Mouse (Mus musculus) fat pad, adult 2 months (tissue): ENCODE results near the gene Papln.

ENCODE experiments used
- DNase-seq: peaks from one replicate; pipeline ENCODE4 v3.0.0-alpha.2; 2011; ENCODE audit warnings: low read depth, low spot score; ENCODE audit errors: extremely low read depth

Gene Papln

DNA sequence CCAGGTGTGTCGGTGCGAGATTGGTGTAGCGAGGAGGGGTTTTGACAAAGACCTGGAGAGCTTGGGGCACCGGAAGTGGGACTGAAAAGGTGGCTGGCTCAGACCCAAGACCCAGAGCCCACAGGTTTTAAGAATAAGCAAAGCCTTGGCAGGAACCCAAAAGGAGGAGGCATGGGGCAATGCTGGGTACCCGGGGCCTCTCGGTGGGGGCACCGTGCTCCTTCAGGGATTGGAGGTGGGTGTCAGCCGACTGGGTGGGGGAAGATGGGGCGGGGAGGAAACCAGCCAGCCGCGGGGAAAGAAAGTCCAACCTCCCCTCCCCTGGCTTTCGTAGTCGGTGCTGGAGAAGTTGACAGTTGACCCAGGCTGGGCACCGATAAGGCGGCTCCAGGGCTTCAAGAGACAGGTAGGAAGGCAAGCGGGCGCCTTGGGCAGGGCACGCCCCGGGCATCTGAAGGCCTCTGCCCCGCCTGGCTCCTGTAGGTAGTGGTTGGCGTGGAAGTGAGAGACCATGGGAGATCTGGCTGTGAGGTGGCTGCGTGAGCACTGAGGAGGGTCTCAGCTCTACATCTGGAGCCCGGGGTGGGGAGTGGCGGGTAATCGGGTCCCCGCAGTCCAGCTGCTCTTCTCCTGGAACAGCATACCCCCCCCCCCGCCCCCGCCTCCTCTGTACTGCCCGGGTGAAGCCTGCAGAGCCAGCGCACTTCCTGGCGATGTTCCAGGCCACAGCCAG is at the start of gene Papln:
TSS of gene Papln (plus strand) at position 324 of the 733 bp plus-strand sequence.
- no peak for DNase-seq

DNA sequence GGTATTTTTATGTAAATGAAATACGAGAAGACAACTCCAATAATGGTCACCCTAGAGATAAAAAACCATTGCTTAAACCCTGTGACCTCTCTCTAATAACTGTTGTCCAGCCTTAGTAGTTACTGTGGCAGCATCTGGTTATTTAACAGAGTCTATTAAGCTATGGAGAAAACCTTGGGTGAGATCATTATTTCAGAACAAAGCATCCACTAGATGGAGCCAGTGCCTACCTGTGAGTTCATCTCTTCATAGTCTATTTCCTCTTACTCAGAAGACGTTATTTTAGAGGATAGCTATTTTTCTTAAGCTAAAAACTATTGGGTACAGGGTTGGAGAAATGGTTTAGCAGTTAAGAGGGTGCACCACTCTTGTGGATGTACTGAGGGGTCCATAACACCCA is 49.7 kb upstream of the Papln start:
- no peak for DNase-seq

DNA sequence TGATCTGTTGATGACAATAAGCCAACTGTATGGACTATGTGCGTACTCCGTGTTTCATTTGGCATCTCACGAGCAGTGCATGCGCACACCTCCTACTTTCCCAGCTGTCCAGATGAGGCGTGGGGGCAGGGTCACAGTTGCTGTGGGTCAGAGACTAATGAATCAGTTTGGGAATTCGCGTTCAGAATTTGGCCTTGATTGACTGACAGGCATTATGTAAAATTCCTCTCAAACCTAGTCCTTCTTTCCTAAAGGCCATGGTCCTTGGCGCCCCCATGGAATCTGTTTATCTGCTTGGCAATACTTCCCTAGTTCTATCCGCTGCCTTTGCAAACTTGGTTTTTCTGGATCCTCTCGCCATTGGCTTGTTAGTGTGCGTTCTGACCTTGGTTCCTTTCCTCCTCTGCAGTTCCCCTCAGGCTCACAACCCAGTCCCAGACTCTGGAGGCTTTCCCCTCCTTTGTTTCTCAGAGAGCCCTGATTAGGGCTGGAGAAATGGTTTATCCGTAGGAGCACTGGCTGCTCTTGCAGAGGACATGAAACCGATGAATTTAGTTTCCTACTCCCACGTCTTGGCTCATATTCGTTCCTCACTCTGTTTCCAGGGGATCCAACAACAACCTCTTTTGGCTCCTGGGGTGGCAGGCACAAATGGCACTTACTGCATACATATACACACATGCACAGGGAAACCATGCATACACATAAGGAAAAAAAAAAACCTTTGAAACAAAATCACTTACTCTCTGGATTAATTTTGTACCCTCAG is 46.8 kb upstream of the Papln start:
- no peak for DNase-seq

DNA sequence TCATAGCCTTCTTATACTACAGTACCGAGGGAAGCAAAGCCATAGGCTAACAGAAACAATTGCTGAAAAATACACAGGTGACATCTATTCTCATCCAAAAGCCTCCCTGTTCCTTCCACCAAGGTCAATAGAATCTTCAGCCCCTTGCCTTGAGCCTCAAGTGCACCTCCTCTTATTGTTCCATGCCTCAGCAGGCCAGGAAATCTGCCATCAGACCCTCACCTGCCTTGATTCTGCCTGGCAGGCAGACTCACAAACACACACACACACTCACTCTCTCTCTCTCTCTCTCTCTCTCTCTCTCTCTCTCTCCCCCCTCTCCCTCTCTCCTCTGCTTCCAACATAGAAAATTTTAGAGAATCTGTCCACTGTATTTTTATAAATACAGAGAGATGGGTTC is 44.0 kb upstream of the Papln start:
- no peak for DNase-seq

DNA sequence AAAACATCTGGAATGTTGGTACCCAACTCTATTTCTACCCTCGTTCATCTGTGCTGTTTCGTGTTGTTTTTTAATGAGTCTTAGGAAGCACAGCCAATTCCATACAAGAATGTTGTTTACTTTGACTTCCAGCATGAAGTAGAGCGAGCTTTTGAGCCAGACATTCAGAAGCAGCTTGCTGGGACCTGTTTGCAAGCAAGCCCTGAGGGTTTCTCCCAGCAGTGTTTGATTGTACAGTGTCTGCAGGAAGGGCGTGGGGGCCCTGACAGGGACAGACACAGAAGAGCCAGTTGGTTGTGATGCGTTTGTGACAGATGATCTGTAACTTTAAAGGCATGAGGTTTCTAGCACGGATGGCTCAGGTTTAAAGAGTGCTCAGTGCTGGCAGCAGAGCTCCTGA is 42.2 kb upstream of the Papln start:
- peak; percentile 71 for DNase-seq

DNA sequence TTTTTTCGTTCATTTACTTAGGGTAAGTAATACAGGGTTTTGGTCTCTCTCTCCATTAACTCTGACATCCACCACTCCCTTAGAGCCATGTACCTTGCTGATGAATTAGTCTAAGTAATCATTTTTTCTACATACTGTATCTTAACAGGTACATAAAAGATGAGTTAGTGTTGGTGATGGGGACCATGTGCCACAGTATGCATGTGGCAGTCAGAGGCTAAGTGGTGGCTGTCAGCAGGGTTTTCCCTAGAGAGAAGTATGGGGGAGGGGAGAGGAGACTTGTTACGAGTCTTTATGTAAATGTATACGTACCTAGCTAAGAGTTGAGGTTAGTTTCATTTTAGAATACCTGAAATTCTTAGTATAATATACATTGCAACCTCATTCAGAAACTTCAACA is 40.4 kb upstream of the Papln start:
- no peak for DNase-seq

DNA sequence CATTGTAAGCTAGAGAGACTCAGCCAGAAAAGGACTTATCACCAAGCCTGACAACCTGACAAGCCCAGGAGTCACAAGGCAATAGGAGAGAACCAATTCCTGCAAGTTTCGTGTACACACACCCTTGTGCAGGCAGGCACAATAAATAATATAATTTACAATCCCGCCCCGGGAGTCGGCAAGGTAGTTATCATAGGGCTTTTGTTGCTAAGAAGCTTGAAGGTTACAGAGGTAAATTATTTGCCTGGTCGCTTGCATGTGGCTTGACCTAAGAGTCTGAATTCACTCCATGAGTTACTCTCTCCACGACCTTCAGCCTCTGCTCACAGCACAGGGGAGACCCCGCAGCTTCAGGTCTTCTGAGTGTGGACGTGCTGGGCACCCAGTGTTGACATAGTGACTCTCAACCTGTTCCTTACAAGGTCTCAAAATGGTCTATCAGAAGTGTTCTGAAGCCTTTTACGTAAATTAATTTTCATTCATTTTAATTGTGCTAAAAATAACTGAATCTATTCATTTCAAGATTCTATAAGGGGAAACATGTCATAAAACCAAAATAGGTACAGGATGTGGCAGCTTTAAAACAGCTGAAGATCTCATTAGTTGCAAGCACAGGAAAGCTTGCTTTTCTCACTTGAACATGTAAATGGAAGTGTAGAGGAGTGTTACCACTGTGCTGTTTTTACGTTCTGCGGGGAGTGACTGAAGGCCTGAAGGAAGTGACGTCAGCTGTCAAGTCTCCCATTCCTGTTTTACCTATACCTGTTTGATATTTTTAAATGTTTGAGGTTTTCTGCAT is 36.7 kb upstream of the Papln start:
- DNase-seq: no peak

DNA sequence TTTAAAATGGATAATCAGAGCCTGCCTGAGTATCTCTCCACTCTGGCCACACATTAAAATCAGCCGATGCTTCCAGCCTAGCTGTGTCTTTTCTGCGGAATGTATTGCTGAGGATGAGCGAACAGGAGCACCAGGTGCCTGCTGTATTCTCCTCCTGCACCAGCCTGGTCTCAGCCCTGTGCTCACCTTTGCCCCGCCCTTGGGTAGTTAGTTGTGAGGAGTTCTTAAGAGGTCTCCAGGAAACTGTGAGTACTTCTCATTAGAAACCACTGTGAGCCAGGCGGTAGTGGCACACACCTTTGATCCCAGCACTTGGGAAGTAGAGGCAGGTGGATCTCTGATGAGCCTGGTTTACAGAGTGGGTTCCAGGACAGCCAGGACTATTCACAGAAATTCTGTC is 31.2 kb upstream of the Papln start:
- DNase-seq: no peak

DNA sequence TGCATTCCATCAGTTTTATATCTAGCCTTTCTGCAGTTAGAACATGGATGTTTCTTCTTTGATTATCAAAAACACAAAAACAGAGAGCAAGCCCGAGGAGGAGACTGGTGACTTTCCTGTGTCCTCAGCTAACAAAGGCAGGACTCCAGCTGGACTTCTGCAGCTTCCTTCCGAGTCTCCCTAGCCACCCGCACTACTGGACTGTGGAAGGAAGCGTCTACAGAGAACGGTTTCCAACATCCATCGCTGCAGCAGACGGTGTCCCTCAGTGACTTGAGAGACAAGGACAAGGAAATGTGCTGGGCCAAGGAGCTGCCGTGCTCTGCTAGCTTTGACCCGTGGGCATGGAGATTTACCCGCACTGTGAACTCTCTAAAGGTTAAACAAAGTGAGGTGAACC is 29.4 kb upstream of the Papln start:
- DNase-seq: no peak

DNA sequence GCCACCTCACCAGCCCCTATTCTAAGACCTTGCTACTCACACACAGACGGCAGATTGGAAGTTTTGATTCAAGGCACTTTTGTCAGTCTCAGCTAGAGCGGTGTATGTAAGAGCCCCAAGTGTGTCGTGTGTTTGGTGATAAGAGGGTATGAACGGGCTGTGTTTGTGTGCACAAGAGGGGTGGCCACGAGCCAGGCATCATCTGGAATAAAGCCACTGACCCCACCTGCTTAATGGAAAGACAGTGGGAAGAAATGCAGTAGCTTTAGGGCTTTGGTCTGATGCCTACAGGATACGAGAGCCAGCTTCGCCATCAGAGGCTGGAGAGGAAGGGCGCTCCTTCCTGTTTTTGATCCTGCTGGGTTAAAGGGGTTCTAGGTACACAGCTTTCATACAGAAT is 27.2 kb upstream of the Papln start:
- no peak for DNase-seq

DNA sequence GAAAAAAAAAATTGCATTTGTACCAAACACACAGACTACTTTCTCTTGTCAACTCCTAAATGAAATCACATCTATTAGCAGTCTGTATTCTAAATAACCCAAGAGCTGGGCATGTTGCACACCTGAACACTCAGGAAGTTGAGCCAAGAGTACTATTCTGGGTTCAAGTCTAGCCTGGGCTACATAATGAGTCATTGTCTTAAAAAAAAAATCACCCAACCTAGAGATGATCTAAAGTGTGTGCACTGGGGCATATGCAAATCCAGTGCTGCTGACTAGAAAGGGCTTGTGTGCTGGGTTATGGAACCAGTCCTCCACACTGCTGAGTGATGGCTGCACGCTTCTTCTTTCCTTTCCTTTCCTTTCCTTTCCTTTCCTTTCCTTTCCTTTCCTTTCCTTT is 24.8 kb upstream of the Papln start:
- DNase-seq: no peak

DNA sequence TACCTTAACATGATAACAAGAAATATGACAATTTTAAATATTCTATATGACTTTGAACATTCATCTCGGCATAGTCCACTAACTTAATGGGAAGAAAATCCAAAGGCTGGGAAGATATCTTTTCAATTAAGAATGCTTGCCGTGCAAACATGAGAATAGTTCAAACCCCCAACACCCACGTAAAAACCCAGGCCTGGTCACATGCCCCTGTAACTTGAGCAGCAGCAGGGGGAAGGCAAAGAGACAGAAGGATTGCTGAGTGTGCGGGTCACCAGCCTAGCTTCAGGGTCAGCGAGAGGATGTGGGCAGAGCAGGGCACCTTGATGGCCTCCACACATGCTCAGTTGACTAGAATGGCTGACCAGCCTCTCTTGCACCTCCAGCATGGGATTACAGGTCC is 21.7 kb upstream of the Papln start:
- no peak for DNase-seq

DNA sequence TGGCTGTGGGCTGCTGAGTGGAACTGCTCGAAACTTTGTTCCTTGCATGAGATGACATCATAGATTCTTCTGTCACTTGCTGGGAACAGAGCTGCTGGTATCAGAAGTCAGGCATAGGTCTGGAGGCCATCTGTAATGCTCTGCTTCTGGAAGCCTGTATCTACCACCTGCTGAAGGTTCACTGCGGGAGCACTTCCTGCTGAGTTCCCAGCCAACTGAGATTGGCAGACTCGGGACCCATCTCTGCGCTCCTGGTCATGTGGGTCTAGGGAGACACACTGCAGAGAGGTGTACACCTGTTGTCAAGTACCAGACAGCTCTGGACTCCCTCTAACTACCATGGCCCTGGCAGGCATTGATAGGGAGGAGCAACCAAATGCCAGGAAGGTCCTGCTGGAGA is 20.6 kb upstream of the Papln start:
- no peak for DNase-seq

DNA sequence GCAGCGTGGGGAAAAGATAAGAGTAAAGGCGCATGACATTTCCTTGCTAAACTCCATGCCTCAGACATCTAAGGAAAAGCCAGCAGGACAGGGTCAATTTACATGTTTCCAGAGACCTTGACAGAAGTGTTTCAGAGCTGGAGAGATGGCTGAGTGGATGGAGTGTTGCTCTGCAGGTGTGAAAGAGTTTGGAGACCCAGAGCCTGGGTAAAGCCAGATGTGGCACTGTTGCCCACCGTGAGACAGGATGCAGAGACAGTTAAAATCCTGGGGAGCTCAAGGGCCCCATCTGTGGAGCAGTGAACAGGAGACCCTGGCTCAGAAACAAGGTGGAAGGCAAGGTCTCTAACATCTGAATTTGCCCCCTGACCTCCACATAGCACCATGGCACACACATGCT is 19.7 kb upstream of the Papln start:
- no peak for DNase-seq

DNA sequence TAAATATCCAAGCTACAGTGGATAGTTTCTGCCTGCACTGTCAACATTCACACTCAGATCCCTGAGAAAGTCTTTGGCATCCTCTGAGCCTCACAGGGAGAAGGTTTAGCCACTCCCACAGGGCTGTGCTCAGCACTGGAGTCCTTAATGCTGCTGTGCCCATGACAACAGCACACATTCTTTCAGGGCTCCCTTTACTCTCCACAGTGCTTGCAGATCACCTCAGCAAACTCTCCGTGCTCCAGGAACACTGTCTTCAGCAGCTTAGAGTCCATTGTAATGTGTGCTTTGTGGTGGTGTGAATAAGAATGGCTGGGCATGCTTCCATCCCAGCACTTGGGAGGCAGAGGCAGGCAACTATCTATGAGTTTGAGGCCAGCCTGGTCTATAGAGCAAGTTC is 14.2 kb upstream of the Papln start:
- DNase-seq: no peak

DNA sequence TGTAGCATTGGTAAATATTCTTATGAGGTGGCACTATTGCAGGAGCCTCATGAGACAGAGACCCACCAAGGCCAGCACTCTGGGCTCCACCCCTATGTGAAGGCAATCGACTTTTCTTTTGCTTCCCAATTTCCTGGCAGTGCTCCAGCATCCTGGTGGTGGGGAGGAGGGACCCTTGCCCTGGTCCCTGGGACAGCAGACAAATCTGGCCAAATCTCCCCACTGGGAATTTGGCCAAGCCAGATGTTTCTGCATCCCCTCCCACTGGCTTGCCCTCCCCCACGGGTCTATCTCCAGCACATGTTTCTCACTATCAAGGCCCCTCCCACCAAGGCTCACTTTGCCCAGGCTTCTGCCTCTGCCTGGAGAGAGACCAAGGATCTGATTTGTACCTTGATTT is 10.9 kb upstream of the Papln start:
- no peak for DNase-seq

DNA sequence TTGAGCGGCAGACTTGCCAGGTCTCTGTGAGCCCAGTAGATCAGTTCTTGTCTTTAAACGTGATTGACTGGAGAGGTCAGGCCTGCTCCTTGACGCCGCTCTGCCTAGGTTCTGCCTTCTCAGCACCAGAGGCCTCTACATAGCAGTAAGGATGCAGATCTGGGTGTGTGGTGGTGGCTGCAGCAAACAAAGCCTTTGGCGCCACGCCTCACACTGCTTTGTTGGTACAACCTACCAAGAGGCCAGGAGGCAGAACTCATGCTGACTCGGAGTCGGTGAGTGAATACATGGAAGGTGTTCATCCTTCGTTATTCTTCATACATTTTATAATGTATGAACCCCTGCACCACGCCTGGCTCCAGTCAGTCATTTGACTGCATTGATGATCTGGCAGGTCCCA is 4.7 kb upstream of the Papln start:
- no peak for DNase-seq

DNA sequence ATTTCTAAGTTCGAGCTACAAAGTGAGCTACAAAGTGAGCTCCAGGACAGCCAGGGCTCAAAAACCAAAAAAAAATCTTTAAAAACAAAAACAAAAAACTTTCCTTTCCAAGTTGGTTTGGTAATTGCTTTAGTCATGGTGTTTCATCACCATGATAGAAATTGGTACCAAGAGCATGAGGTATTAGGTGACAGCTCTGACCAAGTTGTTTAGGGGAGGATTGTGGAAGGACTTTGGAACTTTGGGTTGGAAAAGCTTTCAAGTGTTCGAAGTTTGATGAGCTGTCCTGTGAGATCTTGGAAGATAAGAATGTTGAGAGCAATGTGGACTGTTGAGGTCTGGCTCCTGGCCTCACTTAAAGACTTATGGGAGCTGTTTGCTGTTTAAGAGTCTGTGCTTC is 3.2 kb upstream of the Papln start:
- no peak for DNase-seq

DNA sequence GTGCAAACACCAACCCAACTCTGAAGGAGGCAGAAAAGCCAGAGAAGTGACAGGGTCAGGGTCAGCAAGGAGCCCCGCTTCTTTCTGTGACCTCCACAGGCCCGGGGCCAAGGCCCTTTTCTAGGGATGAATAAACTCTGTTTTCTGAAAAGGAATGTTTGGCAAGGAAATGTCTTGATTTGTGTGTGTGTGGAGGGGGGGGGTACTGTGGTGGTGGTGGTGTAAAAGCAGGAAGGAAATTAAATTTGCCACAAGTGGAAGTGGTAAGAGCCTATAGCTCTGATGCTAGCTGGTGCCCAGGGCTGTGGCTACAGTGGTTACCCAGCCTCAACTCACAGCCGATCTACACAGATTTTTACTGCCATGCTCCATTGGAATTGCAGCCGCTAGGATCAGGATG is 728 bp upstream of the Papln start:
- no peak for DNase-seq

DNA sequence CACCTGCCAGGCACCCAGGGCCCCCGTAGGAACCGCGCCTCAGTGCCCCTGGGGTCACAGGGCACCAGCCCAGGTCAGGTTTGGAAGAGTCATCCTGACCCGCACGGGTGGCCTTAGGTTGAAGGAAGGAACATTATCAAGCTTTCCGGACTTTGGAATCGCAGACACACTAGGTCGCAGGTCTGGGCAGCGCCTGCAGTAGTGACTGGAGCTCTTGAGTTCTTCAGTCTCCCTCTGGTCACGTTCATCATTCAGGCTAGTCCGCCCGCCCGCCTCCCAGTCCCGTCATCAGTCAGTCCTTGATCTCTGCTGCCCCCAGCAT is 571 bp downstream of the Papln start:
- no peak for DNase-seq

DNA sequence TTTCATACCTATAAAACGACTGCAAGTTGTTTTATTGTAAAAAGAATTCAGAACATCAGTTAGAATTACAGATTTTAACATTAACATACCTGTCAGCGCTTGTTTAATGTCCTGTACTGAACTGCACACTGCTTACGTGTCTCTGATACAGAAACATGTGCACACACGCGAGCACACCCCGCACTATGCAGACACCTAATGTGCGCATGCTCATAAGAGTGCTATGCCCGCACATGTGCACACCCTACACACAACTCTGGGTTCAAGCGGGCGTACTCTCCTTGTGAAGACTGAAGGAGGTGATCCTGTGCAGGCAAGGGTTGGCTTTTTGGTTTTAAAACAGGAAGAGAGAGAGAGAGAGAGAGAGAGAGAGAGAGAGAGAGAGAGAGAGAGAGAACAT is 1.1 kb downstream of the Papln start:
- no peak for DNase-seq

DNA sequence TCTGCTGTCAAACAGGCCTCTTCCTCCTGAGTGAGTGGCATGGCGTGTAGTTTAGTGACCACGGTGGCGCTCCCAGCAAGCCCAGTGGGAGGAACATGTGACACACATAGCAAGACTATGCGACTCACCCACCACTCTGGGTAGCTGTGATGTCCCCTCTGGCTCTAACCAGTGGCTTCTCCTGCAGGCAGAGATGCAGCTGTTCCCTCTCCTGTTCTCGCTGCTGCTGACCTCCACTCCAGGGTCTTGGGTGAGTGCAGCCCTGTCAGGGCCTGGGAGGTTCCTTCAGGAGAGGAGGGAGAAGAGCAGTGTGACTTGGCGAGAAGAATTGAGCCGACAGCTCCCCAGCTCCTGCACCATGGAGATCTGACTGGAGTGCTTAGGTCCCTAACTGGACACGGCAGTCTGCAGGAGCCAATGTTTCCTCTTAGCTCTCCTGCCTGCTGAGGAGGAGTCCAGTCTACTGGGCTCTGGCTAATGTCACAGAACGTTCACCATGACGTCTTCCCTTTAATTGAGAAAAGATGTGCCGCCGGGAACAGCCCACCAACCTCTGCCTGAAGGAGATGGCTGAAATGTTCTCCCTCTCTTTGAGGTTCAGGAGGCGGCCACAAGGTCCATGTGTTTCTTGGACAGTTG is 2.6 kb downstream of the Papln start:
- no peak for DNase-seq
